Mouse (Mus musculus) layer of hippocampus, adult 11-12 months (tissue): ENCODE measurements around the gene Pced1b.
"Not testable (repeated sequence)": the region's sequence is repeated elsewhere in the genome, so short reads cannot be mapped to it uniquely, and the experiment has no call there.

Source experiments
- DNase-seq: peaks from one replicate; pipeline ENCODE4 v3.0.0; 2022; ENCODE audit warnings: low spot score

The Pced1b gene

GRCm38 (mm10) chr15:97246911-97247790 lies at the start of gene Pced1b, which contains the start of gene Amigo2:
TSS of gene Pced1b (plus strand) at chr15:97247107.
TSS of gene Amigo2 (minus strand) at chr15:97247287.
- DNase-seq, result peak; percentile 36

GRCm38 (mm10) chr15:97204889-97205288 lies 42.0 kb upstream of the Pced1b start:
- DNase-seq, result no peak

DNA sequence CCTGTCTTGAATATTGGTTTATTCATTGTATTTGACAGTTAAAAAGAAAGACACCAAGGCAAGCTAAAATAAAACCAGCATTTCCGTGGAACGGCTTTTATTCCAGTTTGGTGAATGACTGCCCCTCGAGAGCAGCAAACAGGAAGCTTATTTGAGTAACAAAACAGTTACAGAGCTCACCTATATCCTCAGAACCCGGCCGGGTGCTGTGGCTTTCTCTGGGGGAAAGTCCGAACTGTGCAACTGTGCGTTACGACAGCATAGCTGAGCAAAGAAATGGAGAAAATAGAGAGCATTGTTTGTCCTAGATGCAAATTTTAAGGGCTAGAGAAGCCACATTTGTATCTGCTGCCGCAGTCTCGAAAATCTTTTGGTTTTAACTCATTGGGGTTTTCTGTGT lies 41.1 kb upstream of the Pced1b start:
- no peak for DNase-seq

GRCm38 (mm10) chr15:97206506-97206905 lies 40.4 kb upstream of the Pced1b start:
- no peak for DNase-seq

- not testable (repeated sequence) for DNase-seq
These were observed 37.2 kb upstream of the Pced1b start for GRCm38 (mm10) chr15:97209754-97210153.

GRCm38 (mm10) chr15:97212501-97213477 lies 34.1 kb upstream of the Pced1b start:
- no peak for DNase-seq

GRCm38 (mm10) chr15:97216843-97217242 lies 30.1 kb upstream of the Pced1b start:
- DNase-seq, result no peak

GRCm38 (mm10) chr15:97223431-97223830 lies 23.5 kb upstream of the Pced1b start:
- no peak for DNase-seq

GRCm38 (mm10) chr15:97224003-97224402 lies 22.9 kb upstream of the Pced1b start:
- no peak for DNase-seq

DNA sequence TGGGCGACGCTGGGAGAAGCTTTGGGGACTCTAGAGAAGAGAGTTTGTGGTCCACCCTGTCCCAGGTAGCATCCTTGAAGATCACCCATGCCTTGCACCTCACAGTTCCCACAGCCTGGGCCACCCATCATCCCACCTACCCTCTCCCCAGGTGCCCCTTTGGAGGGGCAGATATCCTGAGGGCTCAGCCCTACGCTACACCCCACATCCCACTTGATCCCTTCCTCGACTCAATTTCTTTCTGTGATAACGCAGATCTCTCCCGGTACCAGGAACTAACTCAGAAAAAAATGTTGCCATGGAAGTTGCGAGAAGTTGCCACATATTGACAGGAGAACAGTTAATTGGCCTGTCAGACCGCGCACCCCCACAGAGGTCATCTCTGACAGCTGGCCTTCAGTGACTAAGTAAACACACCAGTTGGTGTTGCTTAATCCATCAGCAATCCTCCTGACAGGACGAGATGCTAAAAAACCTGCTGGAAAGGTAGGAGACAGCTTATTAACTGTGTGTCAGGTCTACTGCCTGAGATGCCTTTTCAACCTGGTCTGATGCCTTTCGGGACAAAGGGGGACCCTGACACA lies 17.3 kb upstream of the Pced1b start:
- DNase-seq, result no peak

DNA sequence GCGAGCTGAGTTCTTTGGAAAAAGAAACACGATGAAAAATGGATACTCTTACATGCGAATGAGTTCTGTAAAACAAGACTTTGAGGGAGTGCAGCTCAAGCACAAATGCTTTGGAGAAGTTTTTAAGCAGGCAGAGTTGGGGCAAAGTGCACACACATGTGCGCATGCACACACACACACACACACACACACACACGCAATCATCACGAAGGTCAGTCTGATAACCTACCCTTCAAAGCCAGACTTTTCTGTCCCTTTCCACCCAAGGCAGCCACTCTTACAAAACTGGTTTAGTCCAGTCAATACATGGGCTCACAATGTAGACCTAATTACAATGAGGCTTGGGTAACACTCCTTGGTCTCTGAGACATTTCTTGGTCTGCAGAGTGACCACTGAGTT lies 12.8 kb upstream of the Pced1b start:
- DNase-seq, result no peak

DNA sequence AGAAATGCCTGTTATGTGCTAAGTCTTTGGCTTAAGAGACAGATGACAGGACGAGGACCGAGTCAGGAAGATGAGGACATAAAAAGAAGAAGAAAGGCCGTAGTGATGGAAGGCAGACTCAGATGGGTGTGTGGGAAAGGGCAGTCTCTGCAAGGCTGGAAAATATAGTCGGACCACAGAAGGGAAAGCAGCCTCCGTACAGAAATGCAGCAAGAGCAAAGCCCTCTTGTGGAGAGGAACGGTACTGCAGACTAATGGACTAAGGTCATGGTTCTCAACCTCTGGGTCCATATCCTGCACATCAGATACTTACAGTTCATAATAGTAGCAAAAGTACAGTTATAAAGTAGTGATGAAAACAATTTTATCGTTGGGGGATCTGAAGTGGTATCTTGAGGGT lies 11.7 kb upstream of the Pced1b start:
- DNase-seq, result peak; percentile 58

- no peak for DNase-seq
These were observed 10.0 kb upstream of the Pced1b start for GRCm38 (mm10) chr15:97236943-97237342.

- no peak for DNase-seq
These were observed 1.5 kb upstream of the Pced1b start for GRCm38 (mm10) chr15:97245392-97245791.

- DNase-seq, result no peak
These were observed 651 bp upstream of the Pced1b start for GRCm38 (mm10) chr15:97246256-97246655.

- DNase-seq, result no peak
These were observed 869 bp downstream of the Pced1b start for GRCm38 (mm10) chr15:97247791-97248161.

DNA sequence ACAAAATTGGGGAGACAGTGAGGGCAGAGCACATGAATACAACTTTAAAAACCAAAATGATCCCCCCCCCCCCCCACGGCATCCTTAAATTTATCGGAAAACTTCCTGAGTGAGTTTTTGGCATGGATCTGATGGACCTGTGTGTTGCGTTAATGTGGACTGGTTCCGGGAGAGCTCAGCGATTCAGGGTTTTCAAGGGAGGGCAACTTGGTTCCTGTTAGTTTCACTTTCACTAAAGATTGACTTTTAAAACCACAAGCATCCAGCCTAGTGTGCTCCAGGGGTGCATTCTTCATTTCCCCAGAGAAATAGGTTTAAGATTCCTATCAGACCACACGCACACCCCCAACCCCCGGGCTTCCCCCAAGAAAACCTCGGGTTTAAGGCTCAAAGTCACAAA lies 1.4 kb downstream of the Pced1b start:
- DNase-seq, result no peak

GRCm38 (mm10) chr15:97249322-97249721 lies 2.4 kb downstream of the Pced1b start:
- no peak for DNase-seq

- DNase-seq, result no peak
These were observed 5.7 kb downstream of the Pced1b start for GRCm38 (mm10) chr15:97252493-97253034.

DNA sequence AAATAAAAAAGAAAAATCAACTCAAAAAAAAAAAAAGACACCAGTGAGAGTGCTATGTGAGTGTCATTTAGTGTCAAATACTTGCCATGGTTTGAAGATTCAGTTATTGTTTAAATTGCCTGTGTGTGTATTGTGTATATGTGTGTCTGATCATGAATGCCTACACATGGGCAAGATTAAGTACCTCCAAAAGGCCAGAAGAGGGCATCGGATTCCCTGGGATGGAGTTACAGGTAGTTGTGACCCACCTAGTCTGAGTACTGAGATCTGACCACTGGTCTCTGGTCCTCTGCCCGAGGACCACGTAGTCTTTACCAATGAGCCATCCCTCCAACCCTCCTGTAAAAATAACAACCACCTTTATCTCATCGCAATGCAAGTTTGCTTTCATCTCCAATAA lies 7.5 kb downstream of the Pced1b start:
- no peak for DNase-seq

GRCm38 (mm10) chr15:97255800-97256199 lies 8.9 kb downstream of the Pced1b start:
- no peak for DNase-seq

- DNase-seq, result no peak
These were observed 9.5 kb downstream of the Pced1b start for GRCm38 (mm10) chr15:97256411-97256810.
